Mouse (Mus musculus) heart, adult 2 months (tissue): ENCODE measurements around the gene Mpp3. TPM values are rescaled to one million over a fixed set of nuclear protein-coding genes. Genes with fewer than 3 reads are reported as not detected.
"Not testable (repeated sequence)": the region's sequence is repeated elsewhere in the genome, so short reads cannot be mapped to it uniquely, and the experiment has no call there.

ENCODE experiments used
- DNase-seq, 2 experiments: peaks; one replicate each; pipeline ENCODE4 v3.0.0; 2021
- H3K27ac ChIP-seq: fragments of 200-600 bp; 2 replicates; pipeline ENCODE4 v1.8.1; 2022
- H3K27me3 ChIP-seq: fragments of 200-500 bp; 2 replicates; pipeline ENCODE4 v1.6.1; 2012; ENCODE audit warnings: mild to moderate bottlenecking, low read length, inconsistent platforms, mixed read lengths; ENCODE audit not compliant: control insufficient read depth, insufficient read depth
- H3K36me3 ChIP-seq: fragments of 200-500 bp; 2 replicates; pipeline ENCODE4 v1.6.1; 2012; ENCODE audit warnings: low read length, inconsistent platforms; ENCODE audit not compliant: control insufficient read depth, insufficient read depth
- H3K4me1 ChIP-seq: fragments of 200-500 bp; 2 replicates; pipeline ENCODE4 v1.6.1; 2011; ENCODE audit warnings: low read length; ENCODE audit not compliant: control insufficient read depth, insufficient read depth
- H3K4me3 ChIP-seq: fragments of 200-600 bp; 2 replicates; pipeline ENCODE4 v1.8.1; 2022
- H3K79me2 ChIP-seq: fragments of 200-500 bp; replicated peaks from 2 replicates; pipeline ENCODE4 v1.6.1; 2012; ENCODE audit warnings: mild to moderate bottlenecking, inconsistent platforms, low read length, moderate library complexity, mixed read lengths; ENCODE audit not compliant: control insufficient read depth, insufficient read depth
- H3K9ac ChIP-seq: fragments of 200-500 bp; 2 replicates; pipeline ENCODE4 v1.6.1; 2012; ENCODE audit warnings: low read depth, mild to moderate bottlenecking, control low read depth, inconsistent platforms, low read length, mixed read lengths
- CTCF ChIP-seq: fragments of 200-600 bp; IDR thresholded peaks from 2 replicates; pipeline ENCODE4 v1.8.1; 2022; ENCODE audit warnings: antibody characterized with exemption, mild to moderate bottlenecking, moderate library complexity
- EP300 ChIP-seq: fragments of 200-500 bp; IDR thresholded peaks from 2 replicates; pipeline ENCODE4 v1.6.1; 2011; ENCODE audit warnings: low read depth, low read length, control low read depth; ENCODE audit not compliant: insufficient read depth
- POLR2A ChIP-seq: fragments of 200-500 bp; IDR thresholded peaks from 2 replicates; pipeline ENCODE4 v1.6.1; 2011; ENCODE audit warnings: mild to moderate bottlenecking, low read depth, low read length, control low read depth; ENCODE audit not compliant: insufficient read depth
- WGBS: fragments of 180-500 bp; shearing (Covaris S2); methylation state at CpG from one replicate; pipeline ENCODE4 v1.1.7; 2018; 5-methylcytosine and 5-hydroxymethylcytosine counted together
- intact Hi-C: fragments of 180-260 bp; cut with DNase I; formaldehyde crosslinking; loops from one replicate; pipeline ENCODE4 v1.15.1; 2025
- polyA plus RNA-seq: library from polyadenylated mRNA; depleted of rRNA; stranded (reverse); fragments of >200 nt; gene quantifications from 2 replicates; pipeline ENCODE4 v1.2.3, GENCODE M21; 2012
- total RNA-seq, 2 experiments: library from RNA; stranded (reverse); gene quantifications; 2 replicates each; pipeline ENCODE4 v1.2.3; 2021

Gene Mpp3
- total and polyA plus RNA-seq, 3 experiments: 1.4 to 4.5 (median 1.5) TPM

DNA sequence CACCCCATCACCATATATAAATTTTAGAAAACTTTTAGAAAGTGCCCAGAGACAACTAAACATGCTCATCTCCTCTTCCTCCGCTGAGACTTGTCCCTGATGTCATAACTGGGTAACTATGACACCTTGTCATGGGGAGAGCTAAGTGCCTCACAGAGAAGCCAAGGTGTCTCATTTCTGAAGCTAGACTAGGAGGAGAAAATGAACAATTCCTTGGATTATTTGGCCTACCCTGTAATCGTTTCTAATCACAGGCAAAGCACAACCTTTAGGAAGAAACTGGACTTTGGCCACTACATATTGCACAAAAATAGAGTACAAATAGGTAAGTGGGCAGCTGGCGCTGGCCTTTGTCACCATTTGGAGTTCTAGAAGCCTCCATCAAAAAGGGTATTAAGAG, 41.3 kb downstream of the Mpp3 start, which contains the start of gene Dusp3:
Gene Dusp3 (minus strand): TSS at position 101 of the 400 bp plus-strand sequence.
- peaks cover 3% of the 10 kb centered on the region; the same call in 1 of the 2 replicates for H3K36me3 ChIP-seq
- DNase-seq: no peak
- no peaks in the 10 kb centered on the region for H3K79me2 ChIP-seq
- no peak within 1 kb of the TSS for H3K4me3 ChIP-seq
- TF ChIP-seq EP300: no peak
- intact Hi-C loops: loop anchor here (1.0 to 5.0 kb wide), 2 partner anchors 53 to 150 kb away; no protein-coding TSS in a partner anchor
- no peak within 1 kb of the TSS for H3K9ac ChIP-seq
- peak within 1 kb of the TSS; percentile 8; the same call in 1 of the 2 replicates for H3K27ac ChIP-seq
- WGBS: 77% methylated on average over 3 of the region's 3 CpGs
- peaks cover 15% of the 10 kb centered on the region for H3K4me1 ChIP-seq
- H3K27me3 ChIP-seq: no peaks in the 10 kb centered on the region

GRCm38 (mm10) chr11:101985990-101986389, 42.3 kb downstream of the Mpp3 start:
- 3% methylated on average over 10 of the region's 10 CpGs for WGBS
- peak; percentile 87 to 89 for DNase-seq
- no peak overlapping the region for H3K4me3 ChIP-seq
- intact Hi-C loops: loop anchor here (1.0 to 5.0 kb wide), 2 partner anchors 54 to 151 kb away; no protein-coding TSS in a partner anchor
- H3K27ac ChIP-seq: 0 out of 2 replicates have a peak overlapping the region, but pooled peaks have one; percentile 8
- H3K36me3 ChIP-seq: peaks cover 9% of the 10 kb centered on the region
- TF ChIP-seq POLR2A (no peak), EP300 (peak; percentile 98), CTCF (peak; percentile 88)
- H3K27me3 ChIP-seq: no peaks in the 10 kb centered on the region
- no peak overlapping the region for H3K9ac ChIP-seq
- peaks cover 16% of the 10 kb centered on the region for H3K4me1 ChIP-seq
- no peaks in the 10 kb centered on the region; the same call in 1 of the 2 replicates for H3K79me2 ChIP-seq

DNA sequence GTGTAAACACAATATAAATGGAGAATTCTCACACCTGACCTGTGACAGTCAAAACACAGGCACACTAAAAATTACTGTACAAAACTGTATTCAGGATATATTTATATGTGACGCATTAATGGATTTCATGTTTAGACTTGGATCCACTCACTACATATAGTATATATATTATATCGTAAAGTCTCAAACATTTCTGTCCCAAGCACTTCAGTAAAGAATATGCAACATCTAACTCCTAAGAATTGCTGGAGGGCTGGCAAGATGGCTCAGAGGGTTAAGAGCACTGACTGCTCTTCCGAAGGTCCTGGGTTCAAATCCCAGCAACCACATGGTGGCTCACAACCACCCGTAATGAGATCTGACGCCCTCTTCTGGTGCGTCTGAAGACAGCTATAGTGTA, 42.8 kb downstream of the Mpp3 start:
- DNase-seq, H3K79me2 ChIP-seq, H3K9ac ChIP-seq, H3K4me3 ChIP-seq, H3K27me3 ChIP-seq: not testable (repeated sequence)
- Histone ChIP-seq H3K27ac (peak overlapping the region; percentile 99), H3K36me3 (peaks cover 11% of the 10 kb centered on the region), H3K4me1 (peaks cover 16% of the 10 kb centered on the region)
- intact Hi-C loops: loop anchor here (5.0 kb wide), 1 partner anchor 152 kb away; no protein-coding TSS in a partner anchor
- 50% methylated on average over 6 of the region's 6 CpGs for WGBS

DNA sequence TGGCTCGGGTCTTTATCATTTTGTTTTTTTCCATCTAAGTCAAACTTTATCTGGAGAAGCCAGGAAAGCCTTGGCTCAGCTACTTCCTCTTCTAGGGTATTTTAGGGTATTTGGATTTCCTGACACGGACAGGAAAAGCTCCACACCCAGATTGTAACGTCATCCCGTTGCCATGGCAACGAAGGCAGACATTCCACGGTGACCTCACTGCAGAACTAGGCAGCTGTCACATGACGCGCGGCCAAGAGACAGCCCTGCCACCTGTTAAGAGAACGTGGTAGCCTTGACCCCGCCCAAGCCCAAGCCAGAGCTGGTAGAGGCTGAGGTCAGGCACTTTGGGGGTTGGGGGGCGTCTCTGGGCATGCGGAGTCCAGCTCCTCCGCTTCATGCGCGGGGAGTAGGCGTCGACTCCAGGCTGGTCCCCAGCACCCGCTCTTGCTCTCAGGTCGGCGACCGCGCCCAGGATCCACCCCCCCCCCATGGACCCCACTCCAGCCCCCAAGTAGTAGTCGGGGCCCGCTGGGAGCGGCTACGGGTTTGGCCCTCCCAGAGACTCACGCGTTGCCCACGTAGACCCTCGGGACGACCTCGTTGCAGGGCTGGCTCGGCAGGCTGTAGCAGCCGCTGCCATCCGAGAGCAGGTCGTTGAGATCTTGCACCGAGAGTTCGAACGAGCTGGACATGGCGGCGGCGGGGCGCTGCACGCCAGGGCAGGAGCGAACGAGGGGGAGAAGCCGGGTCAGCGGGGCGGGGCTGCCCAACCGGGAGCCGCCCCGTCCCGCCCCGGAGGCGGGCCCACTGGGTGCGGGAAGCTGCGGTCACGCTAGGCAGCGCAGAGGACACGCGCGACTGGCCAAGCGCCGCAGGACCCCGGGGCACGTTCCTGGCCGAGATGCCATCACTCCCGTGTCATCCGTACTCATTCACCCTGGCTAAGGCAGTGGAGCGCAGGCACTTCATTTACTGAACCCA, 43.9 kb downstream of the Mpp3 start, which contains the start of gene Cfap97d1:
Gene Cfap97d1 (plus strand): TSS at position 226 of the 972 bp plus-strand sequence.
- Histone ChIP-seq H3K79me2 (no peaks in the 10 kb centered on the region; the same call in 1 of the 2 replicates), H3K4me3 (peak within 1 kb of the TSS; percentile 68), H3K9ac (peak within 1 kb of the TSS; percentile 95), H3K4me1 (peaks cover 17% of the 10 kb centered on the region), H3K36me3 (peaks cover 15% of the 10 kb centered on the region), H3K27me3 (no peaks in the 10 kb centered on the region), H3K27ac (peak within 1 kb of the TSS; percentile 99)
- DNase-seq: peak; percentile 94 to 97
- WGBS: under 1% methylated on average over 71 of the region's 71 CpGs
- intact Hi-C loops: loop anchor here (5.0 kb wide), 1 partner anchor 153 kb away; no protein-coding TSS in a partner anchor
- peak; percentile 74 for TF ChIP-seq POLR2A
- 0 out of 2 replicates have a peak, but pooled peaks have one; percentile 4 for TF ChIP-seq CTCF
- TF ChIP-seq EP300: peak; percentile 99

- Histone ChIP-seq H3K27ac (peak overlapping the region; percentile 99), H3K4me3 (peak overlapping the region; percentile 68), H3K9ac (peak overlapping the region; percentile 54), H3K36me3 (peaks cover 15% of the 10 kb centered on the region), H3K79me2 (no peaks in the 10 kb centered on the region; the same call in 1 of the 2 replicates), H3K4me1 (peaks cover 17% of the 10 kb centered on the region), H3K27me3 (no peaks in the 10 kb centered on the region)
- no peak for TF ChIP-seq POLR2A
- no peak for TF ChIP-seq CTCF
- TF ChIP-seq EP300: no peak
- intact Hi-C loops: no loop called here
- peak in 1 of 2 experiments; percentile 52 for DNase-seq
- 20% methylated on average over 10 of the region's 10 CpGs for WGBS
Observed at GRCm38 (mm10) chr11:101983431-101983921, 44.8 kb downstream of the Mpp3 start.

- no peaks in the 10 kb centered on the region; the same call in 1 of the 2 replicates for H3K79me2 ChIP-seq
- TF ChIP-seq EP300: 0 out of 2 replicates have a peak, but pooled peaks have one; percentile 49
- TF ChIP-seq CTCF: 0 out of 2 replicates have a peak, but pooled peaks have one; percentile 5
- peak; percentile 87 for TF ChIP-seq POLR2A
- WGBS: 35% methylated on average over 6 of the region's 6 CpGs
- H3K27me3 ChIP-seq: no peaks in the 10 kb centered on the region
- peaks cover 15% of the 10 kb centered on the region for H3K36me3 ChIP-seq
- H3K4me1 ChIP-seq: peaks cover 17% of the 10 kb centered on the region
- DNase-seq: peak; percentile 55 to 57
- H3K4me3 ChIP-seq: peak overlapping the region; percentile 68
- intact Hi-C loops: no loop called here
- H3K27ac ChIP-seq: peak overlapping the region; percentile 99
- peak overlapping the region; percentile 54 for H3K9ac ChIP-seq
Observed at GRCm38 (mm10) chr11:101982981-101983411, 45.3 kb downstream of the Mpp3 start.
